Mouse (Mus musculus) midbrain, embryonic 11.5 days (tissue): ENCODE results near the gene Nosip. TPM values are rescaled to one million over a fixed set of nuclear protein-coding genes. Genes with fewer than 3 reads are reported as not detected.

Source experiments
- ATAC-seq: fragments of 200-750 bp; cut with Nextera tagmentation; 2 replicates; pipeline ENCODE4 v1.8.0; 2017; ENCODE audit warnings: moderate TSS enrichment, moderate library complexity; ENCODE audit not compliant: low FRiP score
- DNase-seq: peaks from one replicate; pipeline ENCODE4 v3.0.0; 2015; ENCODE audit warnings: low spot score; ENCODE audit errors: missing footprints
- H3K27ac ChIP-seq: fragments of 300-500 bp; sonication (generic); 2 replicates; pipeline ENCODE4 v1.5.1; 2014; ENCODE audit warnings: low read depth, low read length
- H3K27me3 ChIP-seq: fragments of 300-500 bp; sonication (generic); 2 replicates; pipeline ENCODE4 v1.6.1; 2014; ENCODE audit warnings: mild to moderate bottlenecking, low read length, moderate library complexity, mixed read lengths; ENCODE audit not compliant: control insufficient read depth, insufficient read depth
- H3K36me3 ChIP-seq: fragments of 300-500 bp; sonication (generic); 2 replicates; pipeline ENCODE4 v1.6.1; 2014; ENCODE audit warnings: mild to moderate bottlenecking, low read length, moderate library complexity, mixed read lengths; ENCODE audit not compliant: control insufficient read depth, insufficient read depth
- H3K4me1 ChIP-seq: fragments of 300-500 bp; sonication (generic); 2 replicates; pipeline ENCODE4 v1.6.1; 2014; ENCODE audit warnings: low read length; ENCODE audit not compliant: control insufficient read depth, insufficient read depth
- H3K4me2 ChIP-seq: fragments of 300-500 bp; sonication (generic); 2 replicates; pipeline ENCODE4 v1.6.1; 2014; ENCODE audit warnings: mild to moderate bottlenecking, moderate library complexity
- H3K4me3 ChIP-seq: fragments of 300-500 bp; sonication (generic); 2 replicates; pipeline ENCODE4 v1.5.1; 2014; ENCODE audit warnings: low read depth, low read length
- H3K9ac ChIP-seq: fragments of 300-500 bp; sonication (generic); 2 replicates; pipeline ENCODE4 v1.6.1; 2014; ENCODE audit warnings: low read length
- H3K9me3 ChIP-seq: fragments of 300-500 bp; sonication (generic); 2 replicates; pipeline ENCODE4 v1.6.1; 2016; ENCODE audit warnings: low read length; ENCODE audit not compliant: control insufficient read depth
- WGBS: fragments of 180-500 bp; shearing (Covaris S2); extraction: QIAGEN DNeasy Blood & Tissue Kit; methylation state at CpG from one replicate; pipeline ENCODE4 v1.1.7; 2014; 5-methylcytosine and 5-hydroxymethylcytosine counted together
- polyA plus RNA-seq: library from polyadenylated mRNA; unstranded; fragments of >200 nt; fragmentation: Nextera tagmentation; extraction: Ambion mirVana; gene quantifications from 2 replicates; pipeline ENCODE4 v1.2.1, GENCODE M21; 2014

Nosip gene
- polyA plus RNA-seq, 1 experiment from 2014 or later, result 56.7 TPM

DNA sequence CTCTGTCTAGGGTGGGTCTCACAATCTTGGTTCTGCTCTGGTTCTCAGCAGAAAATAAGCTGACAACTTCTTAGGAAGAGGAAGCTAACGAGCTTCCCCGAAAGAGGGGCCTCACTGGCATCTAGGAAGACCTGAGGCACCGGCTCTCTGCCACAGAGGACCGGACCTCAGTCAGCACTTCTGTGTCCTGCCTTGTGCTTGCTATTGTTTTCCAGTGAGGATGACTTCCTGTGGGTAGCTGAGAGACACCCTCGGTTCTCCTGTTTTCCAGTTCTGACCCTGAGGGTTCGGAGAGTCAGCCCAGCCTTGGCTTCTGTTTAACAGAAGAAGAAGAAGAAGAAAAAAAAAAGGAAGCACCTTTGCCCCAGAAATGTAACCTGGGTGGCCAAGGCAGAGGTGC, 35.2 kb downstream of the Nosip start:
- Histone ChIP-seq H3K9ac (no peak overlapping the region), H3K4me3 (no peak overlapping the region)
- 73% methylated on average over 6 of the region's 6 CpGs for WGBS

DNA sequence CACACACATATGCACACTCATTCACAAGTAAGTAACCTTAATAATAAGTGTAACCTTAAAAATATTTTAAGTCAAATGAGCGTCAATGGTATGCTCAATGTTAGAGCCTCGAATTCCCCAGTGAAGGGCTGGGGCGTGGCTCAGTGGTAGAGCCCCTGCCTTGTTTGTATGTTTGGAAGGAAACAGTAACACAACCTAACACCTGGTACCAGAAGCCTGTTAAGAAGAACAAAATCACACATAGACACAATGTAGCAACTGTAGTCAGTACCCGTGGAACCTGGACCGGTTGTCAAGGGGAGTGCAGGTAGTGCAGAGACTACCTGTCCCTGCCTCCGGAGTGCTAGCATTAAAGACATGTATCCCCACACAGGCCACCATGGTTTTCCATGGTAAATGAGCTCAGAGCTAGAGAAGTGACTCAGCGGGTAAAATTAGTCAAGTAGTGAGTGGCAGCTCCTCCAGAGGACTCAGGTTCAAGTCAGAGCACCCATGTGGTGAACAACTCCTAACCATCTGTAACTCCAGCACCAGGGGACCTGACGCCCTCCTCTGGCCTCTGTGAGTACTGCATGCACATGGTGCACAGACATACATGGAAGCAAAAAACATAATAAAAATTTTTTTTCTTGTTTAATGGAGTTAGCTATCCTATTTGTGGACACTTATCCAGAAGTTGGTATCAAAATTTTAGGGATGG, 36.5 kb downstream of the Nosip start:
- H3K27me3 ChIP-seq, result no peaks in the 10 kb centered on the region
- H3K4me2 ChIP-seq, result no peak overlapping the region
- no peaks in the 10 kb centered on the region for H3K9me3 ChIP-seq
- no peaks in the 10 kb centered on the region for H3K4me1 ChIP-seq
- no peaks in the 10 kb centered on the region for H3K36me3 ChIP-seq
- H3K9ac ChIP-seq, result no peak overlapping the region
- 90% methylated on average over 8 of the region's 8 CpGs for WGBS
- H3K27ac ChIP-seq, result no peak overlapping the region
- DNase-seq, result no peak
- no peak overlapping the region for H3K4me3 ChIP-seq
- no peak for ATAC-seq

More for the DNA sequence above, 35.2 kb downstream of the Nosip start:
- Histone ChIP-seq H3K9me3 (no peaks in the 10 kb centered on the region), H3K4me1 (0 out of 2 replicates have a peak, but pooled peaks cover 2% of the 10 kb centered on the region), H3K36me3 (no peaks in the 10 kb centered on the region), H3K27ac (no peak overlapping the region), H3K27me3 (no peaks in the 10 kb centered on the region), H3K4me2 (no peak overlapping the region)
- ATAC-seq, result no peak
- no peak for DNase-seq

DNA sequence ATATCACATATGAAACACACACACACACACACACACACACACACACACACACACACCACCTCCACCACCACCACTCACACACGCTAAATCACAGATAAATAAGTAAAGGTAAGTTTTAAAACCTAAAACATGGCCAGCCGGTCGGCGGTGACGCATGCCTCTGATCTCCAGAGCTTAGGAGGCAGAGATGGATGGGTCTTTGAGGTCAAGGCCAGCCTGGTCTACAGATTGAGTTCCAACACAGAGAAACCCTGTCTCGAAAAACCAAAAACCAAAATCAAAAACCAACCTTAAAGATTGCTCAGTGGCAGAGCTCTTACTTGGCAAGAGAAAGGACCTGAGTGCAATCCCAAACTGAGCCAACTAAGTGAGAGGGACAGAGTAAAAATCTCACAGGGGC, 37.8 kb downstream of the Nosip start:
- WGBS, result 93% methylated on average over 6 of the region's 6 CpGs
- H3K4me2 ChIP-seq, result no peak overlapping the region
- ATAC-seq, result no peak
- no peak overlapping the region for H3K27ac ChIP-seq
- no peak for DNase-seq
- no peaks in the 10 kb centered on the region for H3K4me1 ChIP-seq
- no peak overlapping the region for H3K9ac ChIP-seq
- H3K9me3 ChIP-seq, result no peaks in the 10 kb centered on the region
- H3K27me3 ChIP-seq, result no peaks in the 10 kb centered on the region
- H3K4me3 ChIP-seq, result no peak overlapping the region
- no peaks in the 10 kb centered on the region for H3K36me3 ChIP-seq

DNA sequence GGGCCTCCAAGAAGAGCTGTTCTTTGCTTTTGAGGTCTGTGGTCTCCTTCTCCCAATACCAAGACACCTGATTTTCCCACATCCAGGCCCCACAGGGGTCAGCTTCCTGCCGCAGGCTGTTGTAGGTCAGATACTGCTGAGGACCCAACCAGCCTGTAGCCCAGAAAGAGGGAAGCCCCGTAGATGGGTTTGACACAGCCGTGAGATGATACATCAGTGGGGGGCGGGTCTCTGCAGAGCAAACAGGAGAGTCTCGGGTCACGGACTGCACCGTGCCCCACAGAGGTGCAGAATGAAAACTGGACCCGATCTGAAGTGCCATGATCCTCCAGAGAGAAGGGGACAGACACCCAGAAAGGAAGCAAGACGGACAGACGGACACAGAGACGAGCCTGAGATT, 40.2 kb downstream of the Nosip start:
- 87% methylated on average over 11 of the region's 11 CpGs for WGBS
- Histone ChIP-seq H3K27ac (no peak overlapping the region), H3K4me3 (no peak overlapping the region)

DNA sequence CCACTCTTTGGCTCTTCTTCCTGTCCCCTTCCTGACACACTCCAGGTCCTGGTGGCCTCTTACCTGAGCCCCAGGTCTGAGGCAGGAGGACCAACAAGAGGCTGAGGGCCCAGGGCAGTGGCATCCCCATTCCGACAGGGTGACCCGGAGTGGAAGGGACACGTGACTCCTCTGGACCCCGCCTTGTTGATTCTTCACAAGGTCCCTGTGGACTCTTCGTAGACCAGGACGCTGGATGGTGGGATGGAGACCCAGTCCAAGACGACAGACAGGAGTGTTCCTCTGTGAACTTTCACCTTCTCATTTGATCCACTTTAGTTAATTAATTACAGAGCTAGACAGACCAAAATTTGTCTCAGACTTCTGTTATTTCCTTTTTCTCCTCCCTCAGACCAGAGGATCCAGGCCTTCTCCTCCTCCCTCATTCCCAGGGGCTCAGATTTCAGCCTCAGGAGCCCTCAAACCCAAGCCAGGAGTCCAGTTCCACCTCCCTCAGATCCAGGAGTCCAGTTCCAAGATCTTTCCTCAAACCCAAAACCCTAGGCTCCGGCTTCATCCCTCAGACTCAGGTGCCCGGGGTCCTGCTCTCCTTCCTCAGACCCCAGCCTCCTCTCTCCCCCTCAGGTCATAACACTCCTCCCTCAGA, 40.8 kb downstream of the Nosip start:
- H3K9me3 ChIP-seq, result no peaks in the 10 kb centered on the region
- H3K4me1 ChIP-seq, result no peaks in the 10 kb centered on the region
- H3K4me2 ChIP-seq, result no peak overlapping the region
- ATAC-seq (no peak), DNase-seq (no peak)
- H3K27me3 ChIP-seq, result no peaks in the 10 kb centered on the region
- H3K4me3 ChIP-seq, result no peak overlapping the region
- no peak overlapping the region for H3K27ac ChIP-seq
- no peaks in the 10 kb centered on the region for H3K36me3 ChIP-seq
- H3K9ac ChIP-seq, result no peak overlapping the region; the same call in 1 of the 2 replicates
- 79% methylated on average over 9 of the region's 9 CpGs for WGBS

More for the DNA sequence above, 40.2 kb downstream of the Nosip start:
- Histone ChIP-seq H3K4me2 (no peak overlapping the region), H3K27me3 (no peaks in the 10 kb centered on the region), H3K36me3 (no peaks in the 10 kb centered on the region), H3K9me3 (no peaks in the 10 kb centered on the region), H3K4me1 (no peaks in the 10 kb centered on the region), H3K9ac (no peak overlapping the region)
- no peak for DNase-seq
- ATAC-seq, result no peak

DNA sequence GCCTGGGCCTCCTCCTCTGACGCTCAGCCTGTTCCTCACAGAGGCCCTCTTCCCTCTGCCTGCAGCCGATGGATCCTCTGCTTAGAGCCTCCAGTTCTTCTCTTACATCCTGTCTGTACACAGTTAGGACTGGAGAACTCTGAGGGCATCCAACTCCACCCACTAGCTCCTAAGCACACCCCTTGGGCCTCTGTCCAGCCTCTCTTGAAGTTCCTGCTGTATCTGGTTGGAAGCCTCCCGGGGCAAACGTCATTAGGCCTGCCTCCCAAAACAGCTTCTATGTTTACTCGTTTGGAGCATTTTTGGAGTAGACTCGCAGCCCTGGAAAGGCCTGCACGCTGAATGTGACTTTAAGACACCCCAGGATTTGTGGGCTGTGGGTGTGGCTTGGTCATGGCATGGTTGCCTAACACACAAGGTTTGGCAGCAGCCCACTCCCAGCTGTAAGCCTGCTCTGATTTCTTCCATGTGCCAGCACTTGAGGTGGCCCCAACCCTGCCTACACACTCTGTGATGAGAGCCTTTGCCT, 41.5 kb downstream of the Nosip start, which contains the start of gene Fcgrt:
TSS of gene Fcgrt (minus strand) at position 200 of the 529 bp plus-strand sequence.
- H3K27me3 ChIP-seq, result no peaks in the 10 kb centered on the region
- no peak within 1 kb of the TSS; the same call in 1 of the 2 replicates for H3K9ac ChIP-seq
- no peak within 1 kb of the TSS for H3K27ac ChIP-seq
- WGBS, result 79% methylated on average over 7 of the region's 7 CpGs
- DNase-seq (no peak), ATAC-seq (no peak)
- no peaks in the 10 kb centered on the region for H3K4me1 ChIP-seq
- no peak within 1 kb of the TSS for H3K4me3 ChIP-seq
- H3K4me2 ChIP-seq, result no peak within 1 kb of the TSS
- no peaks in the 10 kb centered on the region for H3K36me3 ChIP-seq
- no peaks in the 10 kb centered on the region for H3K9me3 ChIP-seq

DNA sequence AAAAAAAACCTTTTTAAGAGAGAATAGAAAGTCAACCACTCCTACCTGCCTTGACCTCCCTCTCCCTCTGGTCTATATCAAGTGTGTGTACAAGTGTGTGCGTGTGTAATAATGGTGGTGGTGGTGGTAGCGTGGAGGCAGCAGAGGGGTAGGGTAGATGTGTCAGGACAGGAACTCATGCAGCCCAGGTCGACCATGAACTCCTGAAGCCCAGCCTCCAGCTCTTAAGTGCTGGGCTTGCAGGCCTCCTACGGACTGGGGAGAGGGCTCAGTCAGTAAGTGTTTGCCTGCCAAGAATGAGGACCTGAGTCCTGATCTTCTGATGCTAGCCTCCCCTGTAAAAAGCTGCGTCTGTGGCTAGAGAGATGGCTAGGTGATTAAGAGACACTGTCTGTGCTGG, 42.7 kb downstream of the Nosip start:
- H3K27ac ChIP-seq, result no peak overlapping the region
- DNase-seq, result no peak
- ATAC-seq, result no peak
- no peaks in the 10 kb centered on the region for H3K4me1 ChIP-seq
- H3K9ac ChIP-seq, result no peak overlapping the region
- H3K27me3 ChIP-seq, result no peaks in the 10 kb centered on the region
- H3K4me3 ChIP-seq, result no peak overlapping the region
- no peaks in the 10 kb centered on the region for H3K36me3 ChIP-seq
- H3K4me2 ChIP-seq, result no peak overlapping the region
- no peaks in the 10 kb centered on the region for H3K9me3 ChIP-seq
- 85% methylated on average over 5 of the region's 5 CpGs for WGBS

DNA sequence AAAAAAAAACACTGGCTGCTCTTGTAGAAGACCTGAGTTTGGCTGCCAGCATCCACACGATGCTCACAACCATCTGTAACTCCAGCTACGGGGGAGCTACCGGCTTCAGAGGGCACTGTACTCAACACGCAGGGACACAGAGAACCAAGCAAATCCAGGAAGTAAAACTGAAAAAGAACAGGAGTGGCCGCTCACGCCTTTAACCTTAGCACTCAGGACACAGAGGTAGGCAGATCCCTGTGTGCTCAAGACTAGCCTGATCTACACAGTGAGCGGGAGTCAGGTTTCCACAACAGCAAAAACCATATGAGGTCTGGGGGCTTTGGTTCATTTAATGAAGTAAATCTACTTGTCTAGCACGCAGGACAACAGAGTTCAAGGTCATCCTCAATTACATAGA, 43.3 kb downstream of the Nosip start:
- Histone ChIP-seq H3K9me3 (no peaks in the 10 kb centered on the region), H3K4me3 (no peak overlapping the region), H3K9ac (no peak overlapping the region), H3K4me2 (no peak overlapping the region), H3K27me3 (no peaks in the 10 kb centered on the region), H3K27ac (no peak overlapping the region), H3K36me3 (no peaks in the 10 kb centered on the region), H3K4me1 (no peaks in the 10 kb centered on the region)
- WGBS, result 76% methylated on average over 8 of the region's 8 CpGs
- DNase-seq (no peak), ATAC-seq (no peak)

DNA sequence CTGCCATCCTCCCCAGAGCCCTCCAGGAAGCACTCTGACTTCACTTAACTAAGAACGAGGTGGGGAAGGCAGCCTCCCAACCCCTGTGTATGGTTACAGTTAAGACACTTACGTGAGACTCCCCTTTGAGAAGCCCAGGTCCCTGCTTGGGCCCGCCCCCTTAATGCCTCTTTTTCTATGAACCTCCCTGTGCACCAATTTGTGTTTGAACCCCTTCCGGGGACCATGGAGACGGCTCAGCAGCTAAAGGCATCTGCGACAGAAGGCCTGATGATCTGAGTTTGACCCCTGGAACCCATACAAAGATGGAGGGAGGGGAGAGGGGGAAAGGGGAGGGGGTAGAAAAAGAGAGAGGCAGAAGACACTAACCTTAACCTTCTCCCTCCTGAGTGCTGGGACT, 44.2 kb downstream of the Nosip start:
- DNase-seq (peak; percentile 88), ATAC-seq (peak; percentile 54; the same call in 1 of the 2 replicates)
- Histone ChIP-seq H3K9me3 (no peaks in the 10 kb centered on the region), H3K4me1 (no peaks in the 10 kb centered on the region), H3K4me3 (no peak overlapping the region), H3K36me3 (no peaks in the 10 kb centered on the region), H3K4me2 (no peak overlapping the region), H3K27me3 (no peaks in the 10 kb centered on the region), H3K9ac (no peak overlapping the region), H3K27ac (no peak overlapping the region)
- WGBS, result 18% methylated on average over 6 of the region's 6 CpGs
